Mouse (Mus musculus): Measurements from ENCODE around the gene Plekhg3.

Plekhg3 gene

DNA sequence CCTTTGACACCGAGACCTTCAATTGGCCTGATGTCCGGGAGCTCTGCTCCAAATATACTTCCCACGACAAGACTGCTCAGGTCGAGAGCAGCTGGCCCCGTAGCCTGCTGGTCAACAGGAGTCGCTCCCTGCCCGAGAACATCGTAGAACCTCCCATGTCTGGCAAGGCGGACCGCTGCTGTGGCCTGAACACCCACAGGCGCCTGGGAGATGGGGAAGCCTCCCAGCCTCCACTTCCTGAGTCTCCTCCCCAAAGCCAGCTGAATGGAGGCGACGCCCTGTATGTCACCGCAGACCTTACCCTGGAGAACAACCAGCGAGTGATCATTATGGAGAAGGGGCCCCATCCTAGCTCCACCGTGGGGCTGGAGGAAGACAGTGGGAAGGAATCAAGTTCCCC lies 47.2 kb downstream of the Plekhg3 start:
- in situ Hi-C loops (cut with MboI; ENCODE audit: unreplicated experiment in 2 of 2) = no loop called here

DNA sequence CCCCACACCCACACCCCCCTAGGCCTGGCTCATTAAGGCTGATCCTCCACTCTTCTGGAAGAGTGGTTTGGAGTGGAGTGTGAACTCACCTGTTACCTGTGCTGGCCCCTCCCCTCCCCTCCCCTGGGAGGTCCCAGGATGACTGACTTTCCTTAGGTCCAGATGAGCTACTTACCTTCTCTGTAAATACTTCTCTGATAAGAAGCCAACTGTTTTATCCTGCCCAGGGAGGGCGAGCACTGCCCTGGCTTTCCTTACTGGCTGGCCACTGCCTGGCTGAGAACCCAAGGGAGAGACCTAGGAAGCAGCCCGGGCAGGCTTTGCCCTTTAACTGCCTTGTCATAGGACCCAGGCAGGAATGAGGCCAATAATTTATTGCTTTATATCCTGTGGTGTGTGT lies 47.8 kb downstream of the Plekhg3 start:
- in situ Hi-C loops (cut with MboI; ENCODE audit: unreplicated experiment in 2 of 2) = no loop called here

GRCm38 (mm10) chr12:76579806-76580205 lies 49.1 kb downstream of the Plekhg3 start:
- in situ Hi-C loops (cut with MboI; ENCODE audit: unreplicated experiment in 2 of 2) = no loop called here

GRCm38 (mm10) chr12:76582139-76582538 lies 51.4 kb downstream of the Plekhg3 start:
- in situ Hi-C loops (cut with MboI; ENCODE audit: unreplicated experiment in 2 of 2) = no loop called here

DNA sequence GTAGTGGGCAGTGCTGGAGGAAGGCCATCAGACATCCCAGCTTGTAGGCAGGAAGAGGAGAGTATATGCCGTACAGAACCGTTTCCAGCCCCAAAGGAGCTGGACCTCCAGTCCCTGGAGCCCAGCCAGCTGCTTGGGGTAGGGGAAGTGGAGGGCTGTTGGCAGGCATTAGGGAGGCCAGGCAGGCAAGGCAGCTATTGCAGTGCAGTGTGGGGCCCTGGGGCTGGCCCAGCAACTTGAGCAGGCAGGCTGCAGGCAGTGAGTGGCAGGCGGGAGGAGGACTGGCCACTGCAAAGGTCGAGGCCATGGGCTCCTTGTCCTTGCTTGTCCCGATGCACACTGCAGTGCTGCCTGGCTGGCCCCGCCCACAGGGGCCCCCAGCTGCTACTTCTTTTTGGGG lies 52.1 kb downstream of the Plekhg3 start:
- in situ Hi-C loops (cut with MboI; ENCODE audit: unreplicated experiment in 2 of 2) = no loop called here

DNA sequence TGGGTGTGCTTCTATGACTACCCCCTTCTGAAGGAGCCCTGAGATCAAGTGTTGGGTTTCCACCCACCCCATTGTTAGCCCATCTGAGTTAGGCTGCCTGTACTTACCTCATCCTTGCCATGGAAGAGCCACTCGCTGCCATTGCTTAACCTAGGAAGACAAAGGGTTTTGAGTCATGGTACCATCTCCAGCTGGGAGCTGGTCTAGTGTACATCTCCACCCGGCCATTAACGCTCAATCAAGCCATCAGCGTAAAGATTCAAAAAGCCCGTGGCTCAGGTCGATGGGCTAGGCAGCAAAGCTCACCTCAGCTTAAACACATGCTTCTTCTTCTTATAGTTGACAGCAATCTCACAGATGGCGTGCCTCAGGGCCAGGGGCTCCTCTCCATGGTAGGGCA lies 52.8 kb downstream of the Plekhg3 start:
- in situ Hi-C loops (cut with MboI; ENCODE audit: unreplicated experiment in 2 of 2) = no loop called here

DNA sequence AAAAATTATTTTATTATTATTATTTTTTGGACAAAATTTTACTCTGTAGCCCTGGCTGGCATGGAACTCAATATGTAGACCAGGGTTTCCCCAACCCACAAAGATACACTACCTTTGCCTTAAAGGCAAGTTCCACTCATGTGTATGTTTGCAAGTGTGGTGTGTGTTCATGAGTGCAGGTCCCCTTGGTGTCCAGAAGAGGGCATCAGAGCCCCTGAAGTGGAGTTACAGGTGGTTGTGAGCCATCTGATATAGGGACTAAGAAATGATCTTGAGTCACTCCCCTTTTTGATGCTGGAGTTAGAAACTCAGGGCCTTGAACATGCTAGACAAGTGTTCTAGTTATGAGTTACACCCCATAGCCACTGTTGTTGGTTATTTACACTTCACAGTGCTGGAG lies 54.3 kb downstream of the Plekhg3 start:
- in situ Hi-C loops (cut with MboI; ENCODE audit: unreplicated experiment in 2 of 2) = no loop called here

- in situ Hi-C loops (cut with MboI; ENCODE audit: unreplicated experiment in 2 of 2) = no loop called here
Observed at GRCm38 (mm10) chr12:76587357-76587756, 56.7 kb downstream of the Plekhg3 start.

GRCm38 (mm10) chr12:76589531-76589930 lies 58.8 kb downstream of the Plekhg3 start:
- in situ Hi-C loops (cut with MboI; ENCODE audit: unreplicated experiment in 2 of 2) = no loop called here

DNA sequence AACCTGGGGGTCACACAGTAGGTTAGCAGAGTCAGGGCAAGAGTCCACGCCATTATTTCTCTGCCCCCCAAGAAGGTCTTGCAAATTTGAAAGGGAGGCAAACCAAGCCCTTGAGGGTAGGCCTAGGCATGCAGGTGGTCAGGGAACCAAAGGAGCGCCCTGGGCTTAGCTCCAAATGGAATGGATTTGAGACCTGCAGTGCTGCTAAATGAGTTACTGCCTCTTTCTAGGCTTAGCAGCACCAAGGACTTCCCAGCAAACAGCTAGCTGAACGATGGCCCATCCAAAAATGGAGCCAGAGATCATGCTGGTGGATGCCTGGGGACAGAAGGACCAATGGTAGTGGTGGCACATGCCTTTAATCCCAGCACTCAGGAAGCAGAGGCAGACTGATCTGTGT lies 60.3 kb downstream of the Plekhg3 start:
- in situ Hi-C loops (cut with MboI; ENCODE audit: unreplicated experiment in 2 of 2) = loop anchor here (5.0 to 10.0 kb wide), 4 partner anchors 94 to 329 kb away; no protein-coding TSS in a partner anchor

DNA sequence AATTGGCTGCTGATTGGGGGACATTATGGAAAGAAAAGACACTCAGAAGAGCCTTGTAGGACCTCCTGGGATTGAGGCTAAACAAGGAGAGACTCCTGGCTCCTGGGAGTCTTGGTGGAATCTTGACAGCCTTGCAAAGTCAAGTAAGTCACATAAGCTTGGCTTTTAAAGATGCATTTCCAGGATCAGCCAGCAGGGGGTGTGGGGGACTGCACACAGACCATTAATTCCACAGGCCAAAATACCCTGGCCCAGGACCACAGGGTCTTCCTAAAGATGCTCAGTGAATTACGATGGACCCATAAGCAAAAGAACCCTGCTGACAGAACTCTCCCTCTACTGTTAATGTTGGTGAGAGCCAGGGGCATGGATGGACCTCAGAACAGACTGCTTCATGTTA lies 61.5 kb downstream of the Plekhg3 start:
- in situ Hi-C loops (cut with MboI; ENCODE audit: unreplicated experiment in 2 of 2) = loop anchor here (5.0 to 10.0 kb wide), 4 partner anchors 95 to 330 kb away; no protein-coding TSS in a partner anchor

DNA sequence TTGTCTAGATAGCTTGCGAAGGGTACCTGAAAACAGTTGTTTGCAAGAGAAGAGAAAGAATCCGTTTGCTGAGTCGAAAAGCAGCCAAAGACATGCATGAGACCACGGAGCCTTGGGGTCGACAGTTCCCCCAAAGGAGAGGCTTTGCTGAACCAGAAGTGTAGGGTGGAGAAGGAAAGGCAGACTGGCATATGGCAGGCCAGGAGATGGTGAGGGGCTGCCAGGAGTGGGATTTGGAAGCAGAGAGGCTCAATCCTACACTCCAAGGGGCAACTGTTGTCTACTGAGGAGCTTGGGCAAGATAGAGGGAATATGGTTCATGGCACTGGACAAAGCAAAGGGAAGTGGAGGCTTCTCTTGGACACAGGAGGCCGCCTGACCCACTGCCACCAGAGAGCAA lies 62.6 kb downstream of the Plekhg3 start:
- in situ Hi-C loops (cut with MboI; ENCODE audit: unreplicated experiment in 2 of 2) = loop anchor here (5.0 to 10.0 kb wide), 4 partner anchors 96 to 331 kb away; no protein-coding TSS in a partner anchor

GRCm38 (mm10) chr12:76593839-76594322 lies 63.2 kb downstream of the Plekhg3 start:
- in situ Hi-C loops (cut with MboI; ENCODE audit: unreplicated experiment in 2 of 2) = loop anchor here (5.0 to 10.0 kb wide), 4 partner anchors 97 to 332 kb away; no protein-coding TSS in a partner anchor

DNA sequence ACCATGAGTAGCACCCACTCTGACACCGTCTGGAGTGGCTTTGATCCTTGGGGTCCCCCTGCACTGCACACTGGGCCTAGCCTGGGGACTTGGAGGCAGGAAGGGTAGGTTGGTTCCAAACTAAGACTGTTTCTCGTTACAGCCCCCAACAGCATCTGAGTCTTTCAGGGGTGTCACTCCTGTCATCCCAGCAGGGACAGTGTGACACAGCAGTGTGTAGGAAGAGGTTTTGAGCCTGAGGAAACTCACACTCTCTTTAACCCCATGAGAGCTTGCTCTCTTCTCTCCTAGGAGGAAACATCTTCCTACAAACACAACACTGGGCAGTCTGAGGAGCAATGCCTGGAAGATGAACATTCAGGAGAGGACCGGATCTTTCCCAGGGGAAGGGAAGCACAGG lies 63.9 kb downstream of the Plekhg3 start:
- in situ Hi-C loops (cut with MboI; ENCODE audit: unreplicated experiment in 2 of 2) = loop anchor here (5.0 to 10.0 kb wide), 4 partner anchors 97 to 332 kb away; no protein-coding TSS in a partner anchor

DNA sequence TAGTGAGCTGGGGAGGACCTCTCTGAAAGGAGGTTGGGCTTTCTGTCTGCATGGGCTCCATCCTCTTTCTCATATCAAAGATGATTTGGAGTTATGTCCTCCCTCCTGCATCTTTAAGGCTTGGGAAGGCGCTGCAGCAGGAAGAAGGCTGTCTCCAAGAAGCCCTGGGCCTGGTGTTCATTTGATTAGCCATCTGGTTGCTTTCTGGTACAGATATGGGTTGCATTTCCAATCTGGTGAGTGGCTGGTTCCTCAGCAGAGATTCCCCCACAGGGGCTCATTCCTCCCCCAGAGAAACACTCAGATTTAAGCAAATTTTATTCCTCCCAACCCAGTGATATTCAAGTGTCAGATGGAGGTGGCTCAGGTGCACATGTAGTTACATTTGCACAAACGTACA lies 65.1 kb downstream of the Plekhg3 start:
- in situ Hi-C loops (cut with MboI; ENCODE audit: unreplicated experiment in 2 of 2) = loop anchor here (5.0 to 10.0 kb wide), 2 partner anchors 209 to 254 kb away; no protein-coding TSS in a partner anchor

DNA sequence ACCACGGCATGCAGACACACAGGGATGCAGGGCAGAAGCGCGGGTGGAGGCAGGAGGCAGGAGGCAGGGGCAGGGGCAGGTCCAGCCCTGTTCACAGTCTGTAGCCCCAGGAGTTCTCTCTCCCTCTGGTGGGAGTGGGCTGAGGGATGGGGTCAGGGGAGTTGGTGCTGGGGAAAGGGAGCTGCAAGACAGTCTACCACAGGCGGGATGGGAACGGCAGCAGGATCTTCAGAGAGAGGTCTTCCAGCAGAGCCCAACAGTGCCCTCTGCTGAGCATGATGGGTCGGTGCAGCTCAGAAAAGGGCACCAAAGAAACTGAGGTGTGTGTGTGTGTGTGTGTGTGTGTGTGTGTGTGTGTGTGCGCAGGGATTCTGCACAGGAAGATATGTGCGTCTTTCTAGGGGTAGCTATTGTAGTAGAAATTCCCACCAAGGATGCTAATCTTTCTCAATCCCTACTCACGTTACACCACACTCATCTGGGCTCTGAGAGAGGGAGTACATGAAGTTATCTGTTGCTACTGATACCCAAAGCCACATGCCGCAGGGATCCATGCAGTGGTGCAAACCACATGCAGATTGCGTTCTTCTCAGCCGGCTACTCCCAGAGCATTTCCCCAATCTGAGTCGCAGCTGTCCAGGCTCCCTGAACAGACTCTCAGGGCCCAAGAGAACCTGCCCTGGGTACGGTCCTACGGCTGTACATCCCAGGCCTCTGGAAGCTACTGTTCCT lies 65.8 kb downstream of the Plekhg3 start:
- in situ Hi-C loops (cut with MboI; ENCODE audit: unreplicated experiment in 2 of 2) = loop anchor here (5.0 to 10.0 kb wide), 2 partner anchors 208 to 254 kb away; no protein-coding TSS in a partner anchor

GRCm38 (mm10) chr12:76597577-76598100 lies 66.9 kb downstream of the Plekhg3 start:
- in situ Hi-C loops (cut with MboI; ENCODE audit: unreplicated experiment in 2 of 2) = loop anchor here (5.0 to 10.0 kb wide), 2 partner anchors 207 to 255 kb away; no protein-coding TSS in a partner anchor

DNA sequence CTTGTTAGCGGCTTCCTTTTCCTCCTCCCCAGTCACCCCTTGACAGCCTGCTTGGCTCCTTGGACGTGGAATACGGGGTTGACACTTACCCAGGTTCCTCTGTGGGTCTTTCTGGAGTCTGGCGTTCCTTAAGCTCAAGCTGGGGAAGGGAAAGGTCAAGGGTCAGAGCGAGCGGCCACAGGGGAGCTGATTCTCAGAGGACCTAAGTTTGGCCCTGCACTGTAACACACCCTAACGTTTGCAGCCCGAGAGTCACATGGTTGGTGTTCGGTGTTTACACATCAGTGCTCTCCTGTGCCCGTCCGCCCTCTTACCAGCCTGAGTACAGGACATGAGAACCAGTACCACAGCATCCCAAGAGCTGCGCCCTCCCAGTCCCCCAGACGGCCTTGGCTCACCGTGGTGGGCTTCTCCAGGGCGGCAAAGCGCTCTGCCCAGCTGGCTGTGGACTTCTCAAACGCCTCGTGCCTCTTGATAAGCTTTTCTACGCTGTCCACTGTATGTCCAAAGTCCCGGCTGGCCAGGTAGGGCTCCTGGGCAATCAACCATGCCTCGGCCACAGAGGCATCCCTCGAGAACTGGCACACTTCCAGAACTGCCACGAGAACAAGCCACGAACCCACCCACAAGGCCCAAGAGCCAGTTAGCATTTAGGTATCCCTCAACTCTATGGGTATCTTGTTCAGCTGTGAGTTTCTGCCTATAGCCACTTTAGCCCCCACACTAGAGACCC lies 67.7 kb downstream of the Plekhg3 start:
- in situ Hi-C loops (cut with MboI; ENCODE audit: unreplicated experiment in 2 of 2) = loop anchor here (5.0 to 10.0 kb wide), 2 partner anchors 206 to 256 kb away; no protein-coding TSS in a partner anchor

- in situ Hi-C loops (cut with MboI; ENCODE audit: unreplicated experiment in 2 of 2) = no loop called here
Observed at GRCm38 (mm10) chr12:76603779-76604178, 73.1 kb downstream of the Plekhg3 start.

GRCm38 (mm10) chr12:76604546-76604945 lies 73.9 kb downstream of the Plekhg3 start:
- in situ Hi-C loops (cut with MboI; ENCODE audit: unreplicated experiment in 2 of 2) = no loop called here

DNA sequence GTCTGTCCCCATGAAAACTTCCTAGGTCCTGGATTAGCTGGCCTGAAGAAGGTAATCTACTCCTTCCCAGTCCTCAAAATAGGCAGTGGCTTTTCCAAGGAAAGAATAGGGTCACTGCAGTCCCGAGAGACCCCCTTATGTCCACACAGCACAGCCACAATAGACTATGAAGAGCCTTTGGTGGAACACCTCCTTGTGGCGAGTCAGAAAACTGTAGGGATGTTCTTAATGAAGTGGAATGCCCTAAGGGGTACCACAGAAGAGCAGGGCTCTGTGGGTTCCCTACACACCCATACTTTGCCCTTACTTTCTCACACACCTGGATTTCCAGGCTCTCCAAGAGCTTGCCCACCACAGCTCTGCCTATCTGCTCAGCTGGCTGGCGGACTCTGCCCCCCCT lies 75.1 kb downstream of the Plekhg3 start:
- in situ Hi-C loops (cut with MboI; ENCODE audit: unreplicated experiment in 2 of 2) = no loop called here

All from v-Abl transformed pro-B cells (cell line).